Mouse (Mus musculus) kidney, adult 9 months (tissue): Measurements from ENCODE around the gene Celf2.

ENCODE experiments used
- DNase-seq: peaks from one replicate; pipeline ENCODE4 v3.0.0; 2022

Gene Celf2

GRCm38 (mm10) chr2:6653719-6654118, 855.6 kb downstream of the Celf2 start:
- DNase-seq, result no peak

GRCm38 (mm10) chr2:6651697-6652096, 857.7 kb downstream of the Celf2 start:
- DNase-seq, result no peak

DNA sequence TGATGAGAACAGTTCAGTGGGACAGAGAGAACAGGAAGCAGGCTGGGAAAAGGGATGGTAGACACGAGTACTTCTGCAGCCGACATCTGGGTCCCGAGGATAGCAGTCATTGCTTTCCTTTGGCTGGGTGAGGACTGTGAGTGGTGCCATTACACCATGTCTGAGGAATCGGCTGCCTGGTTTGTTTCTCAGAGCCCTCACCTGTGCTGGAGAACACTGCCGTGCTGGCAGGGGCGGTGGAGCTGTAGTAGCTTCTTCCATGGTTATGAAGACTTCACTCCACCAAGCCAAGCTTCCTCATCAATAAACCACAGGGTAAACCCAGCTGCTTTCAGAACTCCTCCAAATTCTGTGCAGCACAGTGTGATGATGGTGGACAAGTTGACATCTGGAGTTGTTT, 860.5 kb downstream of the Celf2 start:
- DNase-seq, result no peak

DNA sequence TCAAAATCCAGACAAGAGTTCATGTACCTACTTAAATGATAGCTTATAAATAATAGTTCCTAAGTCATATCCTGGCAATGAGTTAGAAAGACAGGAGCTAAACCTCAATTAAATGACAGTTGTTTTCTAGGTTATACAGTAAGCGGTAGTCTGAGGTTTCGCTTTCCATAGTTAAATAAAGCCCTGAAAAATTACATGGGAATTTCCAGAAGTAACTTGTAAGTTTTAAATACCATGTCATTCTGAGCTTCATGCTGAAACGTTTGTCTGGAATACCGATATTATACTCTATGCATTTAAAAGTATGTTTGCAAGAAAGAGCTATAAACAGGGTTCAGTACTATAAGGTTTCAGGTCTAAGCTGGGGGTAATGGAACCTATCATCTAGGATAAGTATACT, 862.3 kb downstream of the Celf2 start:
- no peak for DNase-seq

DNA sequence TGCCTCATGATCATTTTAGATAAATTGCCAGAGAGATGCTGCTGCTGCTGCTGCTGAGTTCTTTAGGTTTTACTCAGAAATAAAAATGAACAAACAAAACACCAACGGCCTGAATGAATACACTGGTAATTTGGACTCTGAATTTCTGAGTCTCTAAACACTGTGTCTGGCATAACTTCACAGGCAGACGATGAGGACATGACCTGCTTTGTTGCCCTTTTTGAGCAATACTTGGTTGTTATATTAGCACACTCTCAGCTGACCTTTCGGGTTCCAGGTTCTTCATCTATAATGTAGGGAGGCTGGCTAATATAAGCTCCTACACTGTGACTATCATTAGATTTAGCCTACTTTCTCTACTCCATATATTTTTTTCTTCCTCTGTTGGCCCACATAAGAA, 863.0 kb downstream of the Celf2 start:
- no peak for DNase-seq

GRCm38 (mm10) chr2:6642222-6642850, 867.0 kb downstream of the Celf2 start:
- no peak for DNase-seq

DNA sequence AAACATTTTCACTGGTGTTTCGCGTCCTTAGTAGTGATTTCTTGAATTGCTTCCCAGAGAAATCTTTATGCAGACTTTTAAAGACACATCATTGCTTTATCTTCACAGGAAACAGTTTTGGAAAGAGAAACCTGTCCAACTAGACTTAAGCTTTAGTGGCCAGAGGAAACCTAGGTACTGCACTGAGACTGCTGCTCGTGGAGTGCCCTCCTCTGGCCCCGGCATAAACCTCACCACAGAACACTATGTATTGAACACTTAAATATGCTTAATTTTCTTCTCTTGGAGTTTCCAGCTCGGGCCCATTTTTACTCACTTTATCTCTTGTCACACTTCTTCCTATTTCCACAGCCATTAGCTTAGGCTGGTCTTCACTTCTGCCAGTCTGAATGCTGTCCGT, 870.0 kb downstream of the Celf2 start:
- no peak for DNase-seq

DNA sequence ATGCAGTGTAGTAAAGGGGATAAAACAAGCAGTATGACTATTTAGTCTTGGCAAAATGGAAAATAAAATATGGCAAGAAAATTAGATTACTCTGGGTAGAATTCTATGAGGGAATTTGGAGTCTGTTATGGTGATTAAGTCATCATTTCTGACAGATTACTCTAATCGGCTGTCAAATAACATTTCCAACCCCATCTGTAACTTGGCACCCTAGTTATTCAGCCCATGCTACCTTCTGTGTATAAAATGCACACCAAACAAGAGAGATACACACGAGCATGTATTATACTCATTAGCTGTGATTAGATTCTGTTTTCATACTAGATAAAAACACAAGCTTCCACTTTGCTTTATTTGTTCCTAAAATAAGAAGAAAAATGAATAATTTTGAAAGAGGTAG, 872.2 kb downstream of the Celf2 start:
- no peak for DNase-seq

DNA sequence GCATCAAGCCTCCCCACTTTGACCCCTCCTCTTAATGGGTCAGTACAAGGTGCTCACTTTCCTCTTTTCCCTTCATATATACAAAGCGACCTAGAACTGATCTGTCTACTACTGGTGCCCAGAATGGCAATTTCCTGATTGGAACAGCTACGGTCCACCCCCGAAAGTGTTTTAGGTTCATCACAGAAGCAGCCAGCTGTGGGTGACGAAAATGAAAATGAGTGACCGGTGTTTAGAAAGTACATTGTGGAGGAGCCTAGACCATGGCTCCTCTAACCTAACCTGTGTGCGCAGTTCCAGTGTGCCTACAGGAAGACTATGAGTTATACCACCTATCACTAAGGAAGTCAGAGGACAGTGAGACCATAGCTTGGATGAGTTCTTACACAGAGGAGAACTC, 874.5 kb downstream of the Celf2 start:
- no peak for DNase-seq

GRCm38 (mm10) chr2:6633115-6633514, 876.2 kb downstream of the Celf2 start:
- no peak for DNase-seq

- DNase-seq, result no peak
These were observed 885.6 kb downstream of the Celf2 start for GRCm38 (mm10) chr2:6623802-6624201.

- no peak for DNase-seq
These were observed 887.3 kb downstream of the Celf2 start for GRCm38 (mm10) chr2:6622082-6622481.

DNA sequence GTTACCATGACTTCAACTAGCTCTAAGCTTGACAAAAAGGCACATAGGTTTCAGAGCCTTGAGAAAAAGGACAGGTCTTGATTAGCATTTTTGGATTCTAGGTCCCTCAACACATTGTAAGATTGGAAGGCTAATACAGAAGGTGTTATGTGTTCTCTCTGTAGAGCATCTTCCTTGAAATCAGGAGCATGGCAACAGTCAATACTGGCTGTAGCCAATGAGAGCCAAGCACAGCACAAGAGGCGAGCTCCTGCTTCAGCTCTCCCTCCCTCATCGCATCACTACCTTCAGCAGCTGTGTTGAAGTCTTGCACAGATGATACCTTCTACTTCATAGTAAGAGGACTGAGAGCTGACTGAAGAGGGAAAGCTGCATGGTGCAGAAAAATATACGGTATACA, 890.5 kb downstream of the Celf2 start:
- no peak for DNase-seq

DNA sequence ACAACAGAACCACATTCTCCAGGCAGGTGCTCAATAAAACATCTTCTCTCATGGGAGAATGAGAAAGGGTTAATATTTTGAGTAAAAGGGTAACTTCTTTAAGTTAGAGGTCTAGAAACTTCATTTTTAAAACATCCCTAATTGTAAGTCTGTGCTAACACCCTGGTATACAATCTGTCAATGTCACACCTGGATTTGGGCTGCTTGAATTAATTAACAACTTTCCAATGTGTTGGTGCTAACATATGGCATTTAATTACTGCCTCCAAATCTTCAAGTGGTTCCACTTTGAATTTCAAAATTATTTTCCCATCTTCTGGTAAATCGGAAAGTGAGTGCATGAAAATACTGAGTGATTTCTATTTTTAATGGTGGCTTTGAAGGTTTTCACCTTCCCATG, 890.9 kb downstream of the Celf2 start:
- DNase-seq, result no peak

- DNase-seq, result no peak
These were observed 905.0 kb downstream of the Celf2 start for GRCm38 (mm10) chr2:6604347-6604746.

- DNase-seq, result no peak
These were observed 905.5 kb downstream of the Celf2 start for GRCm38 (mm10) chr2:6603880-6604279.

- DNase-seq, result no peak
These were observed 907.2 kb downstream of the Celf2 start for GRCm38 (mm10) chr2:6602163-6602562.

GRCm38 (mm10) chr2:6598879-6599167, 910.5 kb downstream of the Celf2 start:
- DNase-seq, result no peak

DNA sequence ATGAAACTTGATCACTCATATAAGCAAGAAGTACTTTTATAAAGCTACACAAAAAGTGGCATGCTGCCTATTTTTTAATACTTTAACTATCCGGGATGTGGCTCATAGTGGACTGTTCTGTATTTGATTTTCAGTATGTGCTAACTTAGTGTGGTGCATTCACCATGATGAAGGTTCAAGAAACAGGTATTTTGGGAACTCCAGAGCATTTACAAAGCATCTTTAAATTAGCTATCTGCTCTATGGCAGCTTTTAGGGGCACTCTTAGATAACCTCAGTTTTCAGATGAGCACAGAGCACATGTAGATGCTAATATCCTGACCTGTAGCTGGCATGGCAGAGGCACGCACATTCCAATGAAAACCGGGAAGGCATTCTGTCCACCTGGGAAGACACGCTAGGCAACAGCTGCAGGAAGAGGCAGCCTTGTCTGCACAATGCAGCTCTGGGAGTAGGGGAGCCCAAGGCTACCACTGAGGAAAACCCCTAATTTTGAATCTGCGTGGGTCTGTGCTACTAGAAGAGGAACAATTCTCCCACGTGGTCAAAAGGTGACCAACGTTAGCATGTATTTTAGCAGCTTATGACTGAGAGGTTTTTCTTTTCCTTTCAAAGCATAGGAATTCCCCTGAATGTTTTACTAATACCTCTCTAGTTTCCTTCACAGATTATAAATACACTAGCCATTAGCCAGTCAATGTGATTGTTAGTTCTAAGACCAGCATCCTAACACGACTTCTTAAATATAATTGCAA, 911.1 kb downstream of the Celf2 start:
- DNase-seq, result no peak

GRCm38 (mm10) chr2:6594736-6595135, 914.6 kb downstream of the Celf2 start:
- no peak for DNase-seq

DNA sequence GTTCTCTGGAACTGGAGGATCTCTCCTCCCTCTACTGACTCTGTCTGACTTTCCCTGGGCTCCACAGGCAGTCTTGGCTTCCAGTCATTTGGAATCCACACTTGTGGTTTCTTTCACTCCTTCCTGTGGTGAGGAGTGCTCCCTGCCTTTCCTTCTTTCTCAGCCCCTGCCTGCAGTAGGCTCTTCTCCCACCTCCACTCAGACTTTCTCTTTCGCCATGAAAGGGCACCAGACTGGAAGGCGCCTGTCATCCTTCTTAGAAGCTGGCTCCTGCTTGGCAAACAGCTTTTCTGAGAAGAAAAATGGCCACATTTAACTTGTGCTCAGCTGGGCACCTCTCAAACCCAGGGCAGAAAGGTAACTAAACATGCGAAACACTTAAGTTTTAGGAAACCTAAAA, 915.2 kb downstream of the Celf2 start:
- DNase-seq, result no peak

DNA sequence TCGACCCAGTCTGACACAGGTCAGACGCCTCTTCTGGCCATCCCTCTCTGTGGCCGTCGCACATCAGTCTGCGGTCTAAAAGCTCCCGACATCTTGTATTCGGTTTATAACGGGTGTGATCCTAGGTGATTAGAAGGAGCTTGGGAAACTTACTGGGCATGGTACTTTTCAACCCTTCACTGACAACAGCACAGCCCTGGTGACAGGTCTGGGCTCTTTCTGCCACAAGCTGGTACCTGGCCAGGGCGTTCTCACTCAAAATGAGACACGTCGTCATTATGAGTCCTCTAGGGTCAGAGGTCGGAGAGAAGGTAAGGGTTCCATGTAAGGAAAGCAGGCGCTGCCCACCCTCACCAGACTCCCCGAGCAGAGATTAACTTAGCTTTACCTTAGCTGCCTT, 915.6 kb downstream of the Celf2 start:
- no peak for DNase-seq

- no peak for DNase-seq
These were observed 923.2 kb downstream of the Celf2 start for GRCm38 (mm10) chr2:6586122-6586681.

DNA sequence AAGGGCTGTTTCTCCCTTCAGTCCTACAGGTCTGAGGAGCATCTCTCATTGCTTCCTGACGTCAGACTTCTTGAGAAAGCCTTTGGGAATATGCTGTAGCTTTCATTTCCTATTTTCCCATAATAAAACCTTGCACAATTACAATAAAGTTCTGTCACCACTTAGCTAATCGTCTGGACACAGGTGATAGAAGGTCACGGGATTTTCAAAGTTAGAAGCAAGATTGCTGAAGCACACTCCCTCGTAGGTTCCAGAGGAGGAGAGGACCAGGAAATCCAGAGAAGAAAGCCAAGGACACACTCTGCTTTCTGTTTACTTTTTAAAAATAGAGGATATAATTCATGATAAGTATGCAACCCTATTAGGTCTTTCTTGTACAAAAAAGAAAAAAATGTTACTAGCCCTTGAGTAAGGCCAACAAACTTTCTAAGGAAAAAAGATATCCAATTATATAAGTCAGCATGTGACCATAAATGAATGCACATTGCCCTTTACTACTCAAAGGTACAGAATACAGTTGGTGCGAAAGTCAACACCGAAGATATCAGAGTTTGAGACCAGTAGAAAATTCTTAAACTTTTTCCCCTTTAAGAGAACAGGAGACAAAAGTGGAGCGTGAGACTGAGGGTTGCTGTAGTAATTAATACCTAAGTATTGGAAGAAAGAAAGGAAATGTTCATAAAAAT, 924.2 kb downstream of the Celf2 start:
- no peak for DNase-seq
